Mouse (Mus musculus): ENCODE measurements around the gene Flrt1.
A peak's percentile ranks its signal among the peaks of the same experiment; 100 is the strongest.

The Flrt1 gene

DNA sequence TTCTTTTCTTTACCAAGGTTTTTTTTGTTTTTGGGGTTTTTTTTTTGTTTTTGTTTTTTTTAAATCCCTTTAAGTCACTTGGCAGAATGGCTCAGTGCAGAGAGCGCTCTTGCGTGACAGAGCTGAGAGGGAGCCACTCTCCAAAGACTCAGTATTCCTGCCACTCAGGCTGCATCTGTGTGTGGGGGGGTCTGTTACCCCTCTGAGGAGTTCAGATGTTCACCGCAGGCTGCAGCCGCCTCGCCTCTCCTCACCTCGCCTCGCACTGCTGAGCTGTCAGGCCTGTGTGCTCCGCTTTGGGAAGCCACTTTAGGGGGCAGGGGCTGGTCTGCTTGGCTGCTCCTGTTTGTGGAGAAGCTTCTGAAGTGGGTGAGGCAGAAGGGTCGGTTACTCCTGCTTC, at the start of gene Flrt1:
Gene Flrt1, minus strand, starts transcription at position 186 of the 400 bp plus-strand sequence.
- DNase-seq: no peak

DNA sequence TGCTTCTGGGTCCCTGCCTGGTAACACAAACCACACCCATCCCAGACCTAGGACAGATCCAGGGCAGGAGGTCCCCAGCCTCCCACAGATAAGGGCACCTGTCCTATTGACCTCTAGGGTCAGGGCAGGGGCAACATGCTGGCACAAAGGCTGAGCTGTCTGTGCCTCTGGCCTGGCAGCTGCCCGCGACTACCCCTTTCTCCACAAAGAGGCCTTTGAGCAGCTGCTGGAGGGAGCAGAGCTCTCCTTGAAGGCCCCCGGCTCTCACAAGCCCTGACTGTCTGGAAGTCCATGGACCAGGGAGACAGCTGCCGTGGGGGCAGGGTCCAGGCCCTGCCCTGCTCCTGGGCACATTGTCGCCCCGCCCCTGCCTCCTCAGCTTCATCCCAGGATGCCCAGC, 49.7 kb upstream of the Flrt1 start:
- DNase-seq: no peak

DNA sequence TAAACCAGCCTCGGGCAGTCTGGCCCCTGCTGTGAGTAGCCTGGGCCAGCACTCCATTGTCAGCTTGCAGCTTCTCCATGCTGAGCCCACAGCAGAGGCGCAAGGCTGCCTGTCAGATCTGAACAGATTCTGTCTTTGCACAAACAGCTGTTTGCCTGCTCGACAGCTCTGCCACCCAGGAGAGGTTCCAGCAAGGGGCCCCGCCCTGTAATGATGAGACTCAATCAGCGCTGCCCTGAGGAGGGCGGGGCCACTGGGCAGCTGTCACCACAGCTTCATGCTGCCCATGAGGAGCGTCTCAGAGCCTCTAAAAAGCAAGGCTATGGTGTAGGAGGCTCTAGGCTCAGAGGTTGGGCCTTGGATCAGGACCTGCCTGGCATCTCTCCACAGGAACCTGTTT, 47.7 kb upstream of the Flrt1 start:
- DNase-seq: no peak

DNA sequence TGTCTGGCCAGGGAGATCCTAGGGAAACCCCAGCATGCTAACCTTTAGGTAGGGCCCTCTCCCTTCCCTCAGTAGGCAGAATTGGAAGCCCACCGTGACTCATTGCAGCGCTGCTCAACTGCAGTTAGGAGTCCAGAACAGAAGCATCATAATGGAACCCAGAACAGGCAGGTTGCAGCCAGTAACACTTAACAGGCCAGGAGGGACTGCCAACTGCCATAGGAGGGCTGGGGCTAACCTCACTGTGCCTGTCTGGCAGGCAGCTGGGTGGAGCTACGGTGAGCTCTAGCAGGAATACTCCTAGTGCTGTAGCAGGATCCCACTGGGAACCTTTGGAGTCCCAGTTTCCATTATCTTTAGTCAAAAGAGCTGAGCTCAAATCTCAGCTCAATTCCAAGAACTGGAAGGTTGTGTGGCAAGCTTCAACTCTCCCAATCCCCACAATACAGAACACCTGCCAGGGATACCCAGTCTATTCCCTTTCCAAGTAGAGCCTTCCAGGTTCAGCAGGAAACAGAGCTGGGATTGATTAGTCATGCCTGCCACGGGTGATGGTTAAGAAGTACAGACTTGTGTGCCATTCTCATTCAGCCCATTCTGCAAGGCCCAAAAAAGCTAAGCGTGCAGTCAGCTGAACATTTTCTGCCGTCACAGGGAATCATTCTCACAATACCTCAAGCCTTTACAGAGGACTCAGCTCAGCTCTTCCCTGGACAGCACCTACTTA, 46.6 kb upstream of the Flrt1 start:
- DNase-seq: no peak

DNA sequence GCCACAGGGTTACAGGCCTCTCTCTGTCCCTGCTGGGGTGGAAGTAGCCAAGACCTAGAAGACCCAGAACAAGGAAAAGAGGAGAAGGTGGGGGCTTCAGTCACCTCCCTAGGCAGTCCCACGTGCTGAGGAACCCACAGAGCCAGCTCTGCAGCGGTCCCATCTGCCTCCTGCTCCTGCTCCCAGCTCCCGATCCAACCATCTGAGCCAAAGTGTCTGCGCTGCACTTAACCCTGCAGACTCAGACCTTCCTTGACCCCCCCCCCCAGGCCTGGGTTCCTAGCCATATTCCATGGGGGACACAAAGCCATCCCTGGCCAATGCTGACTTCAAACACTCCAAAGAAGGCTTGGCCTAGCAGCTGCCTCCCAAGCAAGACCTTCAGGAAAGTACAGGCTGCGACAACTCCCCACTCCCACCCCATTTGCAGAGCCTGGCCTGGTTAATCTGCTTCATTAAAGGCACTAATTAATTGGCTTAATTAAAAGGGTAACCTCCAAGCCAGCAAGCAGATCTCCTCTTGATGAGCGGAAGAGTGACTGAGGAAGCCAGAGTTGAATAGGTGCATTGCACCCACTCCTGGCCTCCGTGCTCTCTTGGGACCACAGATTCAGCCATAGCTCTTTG, 45.9 kb upstream of the Flrt1 start:
- DNase-seq: no peak

DNA sequence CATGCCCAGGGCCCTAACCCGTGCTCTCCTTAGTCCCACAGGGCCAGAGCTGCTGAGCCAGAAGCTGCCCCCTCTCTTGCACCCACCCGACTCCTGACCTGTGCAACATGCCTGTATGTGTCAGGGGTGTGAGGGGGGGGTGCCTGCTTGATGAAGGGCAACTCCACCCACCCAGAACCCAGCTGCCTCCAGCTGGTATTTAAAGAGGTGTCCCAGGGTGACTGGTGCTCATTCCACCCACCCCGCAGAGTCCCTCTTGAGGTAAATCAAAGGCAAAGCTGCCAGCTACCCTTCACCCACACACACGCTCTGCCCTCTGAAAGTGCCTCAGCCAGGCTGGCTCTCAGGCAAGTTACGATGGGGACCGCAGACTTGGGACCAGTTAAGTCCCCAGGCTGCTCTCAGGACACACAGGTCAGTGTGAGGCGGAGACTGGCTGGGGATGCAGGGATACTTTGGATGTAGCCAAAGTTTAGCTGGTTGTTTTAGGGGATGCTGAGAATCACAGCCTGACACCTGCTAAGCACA, 43.7 kb upstream of the Flrt1 start:
- DNase-seq: no peak

DNA sequence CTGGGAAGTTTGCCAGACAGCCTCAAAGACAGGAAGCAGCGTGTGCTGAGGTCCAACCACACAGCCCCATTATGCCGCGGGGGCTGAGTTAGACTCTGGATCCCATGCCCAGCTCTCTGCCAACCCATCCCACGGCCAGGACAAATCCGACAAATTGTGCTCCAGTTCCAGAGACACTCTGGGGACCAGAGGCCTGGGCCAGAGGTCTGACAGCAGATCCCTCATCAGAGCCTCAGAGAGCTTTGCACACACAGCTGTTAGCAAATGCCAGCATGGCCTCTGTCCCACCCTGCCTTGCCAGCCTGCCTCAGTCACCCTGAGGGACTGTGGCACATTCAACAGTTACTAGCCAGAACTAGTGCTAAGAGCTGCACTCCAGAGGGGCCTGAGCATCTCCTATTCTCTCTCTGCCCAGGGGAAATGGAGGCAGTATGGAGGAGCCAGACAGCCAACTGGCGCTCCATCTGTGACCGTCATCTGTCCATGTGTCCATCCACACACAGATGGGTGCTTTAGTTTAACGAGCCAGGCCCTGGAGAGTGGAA, 43.1 kb upstream of the Flrt1 start:
- DNase-seq: no peak

DNA sequence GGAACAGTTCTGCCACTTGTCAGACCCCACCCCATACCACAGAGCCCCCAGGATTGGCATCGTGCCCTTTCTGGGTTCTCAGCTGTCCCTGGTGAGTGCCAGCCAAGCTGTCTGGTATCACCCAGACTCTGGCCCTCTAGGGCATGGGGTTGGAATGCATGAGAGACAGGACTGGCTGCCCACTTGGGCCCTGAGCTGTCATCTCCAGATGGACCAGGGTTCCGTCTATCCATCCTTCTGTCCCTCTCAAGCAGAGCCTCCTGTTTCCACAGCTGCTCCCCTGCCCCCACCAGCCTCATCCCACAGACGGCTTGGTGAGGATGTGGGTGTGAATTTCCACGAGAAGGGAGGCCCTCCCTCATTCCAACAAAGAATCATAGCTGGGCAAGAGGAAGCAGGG, 42.6 kb upstream of the Flrt1 start:
- DNase-seq: no peak

DNA sequence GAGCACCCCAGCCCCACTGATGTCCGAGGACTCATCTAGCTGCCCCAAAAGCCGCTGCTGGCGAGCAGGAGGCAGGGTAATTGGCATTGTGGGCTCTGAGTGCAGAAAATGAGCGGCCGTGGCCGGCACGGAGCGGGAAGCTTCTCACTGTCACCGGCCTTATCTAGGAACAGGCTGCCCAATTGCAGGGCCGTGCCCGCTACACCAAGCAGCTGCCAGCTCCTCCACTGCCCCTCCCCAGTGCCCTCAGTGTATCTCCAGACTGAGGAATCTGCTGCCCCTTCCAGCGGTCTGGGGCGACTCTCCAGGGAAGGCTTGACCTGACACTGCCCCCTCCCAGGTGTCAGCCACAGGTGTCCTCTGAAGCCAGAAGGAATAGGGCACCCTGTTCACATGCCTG, 40.8 kb upstream of the Flrt1 start:
- DNase-seq: no peak

DNA sequence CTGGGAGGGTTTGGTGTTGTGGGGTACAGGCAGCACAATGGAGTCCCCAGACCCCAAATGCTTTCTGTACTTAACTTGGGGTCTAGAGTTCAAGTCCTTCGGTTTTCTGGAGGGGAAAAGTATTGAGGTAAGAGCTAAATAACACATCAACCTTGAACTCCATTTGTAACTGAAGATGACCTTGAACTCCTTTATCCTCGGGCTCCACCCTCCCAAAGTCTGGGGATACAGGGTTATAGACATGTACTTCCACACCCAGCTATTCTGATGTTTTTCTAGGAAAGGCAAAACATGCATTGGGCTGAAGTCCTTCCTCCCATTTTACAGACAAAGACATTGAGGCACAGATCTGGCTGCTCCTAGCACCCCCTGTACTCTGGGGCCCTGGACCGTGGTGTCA, 38.9 kb upstream of the Flrt1 start:
- DNase-seq: no peak

DNA sequence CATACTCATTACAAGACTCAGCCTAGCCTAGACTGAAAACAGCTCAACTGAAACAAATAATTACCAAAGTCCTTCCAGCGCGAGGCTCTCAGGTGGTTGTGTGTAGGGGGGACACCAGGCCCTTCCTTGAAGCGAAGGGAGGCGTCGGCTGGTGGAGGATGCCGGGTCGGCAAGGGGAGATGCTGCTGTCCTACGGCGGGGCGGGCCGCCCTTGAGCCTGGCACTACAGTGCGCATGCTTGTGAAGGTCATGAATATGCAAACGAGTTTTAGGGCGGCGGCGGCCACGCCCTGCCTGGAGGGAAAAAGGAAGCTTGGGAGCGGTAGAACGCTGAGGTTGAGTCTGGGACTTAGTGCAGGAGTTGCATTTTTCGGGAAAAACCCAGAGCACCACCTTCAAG, 38.3 kb upstream of the Flrt1 start:
- no peak for DNase-seq

DNA sequence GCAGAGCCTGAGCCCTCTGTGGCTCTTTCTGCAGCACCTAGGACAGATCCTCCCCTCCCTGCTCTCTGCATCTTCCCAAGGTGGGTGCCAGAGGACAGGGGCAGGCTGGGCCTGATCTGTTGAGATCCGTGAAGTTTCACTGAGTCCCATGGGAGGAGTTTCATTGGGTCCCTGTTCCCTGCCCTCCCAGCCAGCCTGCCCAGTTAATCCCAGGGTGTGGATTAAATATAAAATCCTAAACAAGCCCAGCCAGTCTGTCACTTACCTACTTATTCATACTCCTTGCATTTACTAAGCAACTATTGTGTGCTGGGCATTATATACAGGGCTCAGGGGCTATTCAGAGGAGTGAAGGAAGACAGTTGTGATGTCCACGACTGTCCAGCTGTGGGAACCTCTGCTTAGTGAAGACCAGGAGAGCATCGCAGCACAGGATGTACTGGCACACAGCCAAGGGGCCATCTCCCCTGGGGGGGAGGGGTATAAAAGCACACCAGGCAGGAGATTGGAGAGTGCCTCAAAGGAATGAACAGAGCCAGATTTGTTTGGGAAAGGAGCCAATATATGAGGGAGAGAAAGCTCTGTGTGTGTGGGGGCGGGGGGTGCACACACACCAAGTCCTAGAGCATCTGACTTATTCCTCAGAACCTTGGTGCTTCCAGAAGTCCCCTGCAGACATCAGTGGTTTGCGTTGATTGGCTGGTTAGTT, 36.8 kb upstream of the Flrt1 start:
- DNase-seq: no peak

DNA sequence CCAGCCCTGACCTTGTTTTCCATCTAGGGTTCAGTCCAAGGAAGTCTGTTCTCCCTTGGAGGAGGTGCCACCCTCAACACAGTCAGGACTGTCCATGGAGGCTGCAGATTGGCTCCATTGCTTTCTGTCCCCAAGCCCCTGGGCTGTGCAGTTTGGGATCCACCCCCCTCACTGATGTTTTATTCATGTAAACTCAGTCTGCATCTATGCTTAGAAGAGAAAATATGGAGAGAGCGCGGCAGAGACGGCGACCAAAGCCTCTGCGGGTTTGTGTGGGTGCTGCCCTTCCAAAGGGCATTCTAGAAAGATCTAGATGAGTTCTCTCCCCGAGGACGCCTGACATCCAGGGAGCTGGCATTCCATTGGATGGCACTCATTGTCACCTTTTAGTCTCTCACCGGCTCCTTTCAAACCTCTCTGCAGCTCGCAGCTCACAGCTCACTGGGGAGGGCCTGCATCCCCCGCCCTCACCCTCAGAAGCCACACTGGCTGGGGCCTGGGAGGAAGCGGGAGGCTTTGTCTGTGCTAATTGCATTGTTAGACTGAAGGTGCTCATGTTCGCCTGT, 35.4 kb upstream of the Flrt1 start:
- no peak for DNase-seq

DNA sequence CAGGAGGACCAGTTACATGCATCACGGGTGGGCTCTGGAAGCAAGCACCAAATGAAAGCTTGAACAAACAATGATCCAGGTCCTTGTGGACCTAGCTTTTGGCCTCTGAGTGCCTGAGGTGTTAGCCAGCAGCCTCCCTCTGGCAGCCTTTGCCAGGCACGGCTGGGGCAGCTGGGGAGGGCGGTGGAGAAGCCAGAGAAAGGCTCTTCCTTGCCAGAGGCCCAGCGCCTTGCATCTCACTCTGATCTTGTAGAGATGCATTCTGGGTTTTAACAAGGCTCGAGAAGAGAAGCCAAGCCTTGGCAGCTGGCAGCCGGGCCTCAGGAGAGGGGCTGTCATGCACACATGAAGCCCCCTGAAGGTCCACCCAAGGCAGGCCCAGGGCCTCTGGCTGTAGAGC, 34.8 kb upstream of the Flrt1 start:
- DNase-seq: no peak

DNA sequence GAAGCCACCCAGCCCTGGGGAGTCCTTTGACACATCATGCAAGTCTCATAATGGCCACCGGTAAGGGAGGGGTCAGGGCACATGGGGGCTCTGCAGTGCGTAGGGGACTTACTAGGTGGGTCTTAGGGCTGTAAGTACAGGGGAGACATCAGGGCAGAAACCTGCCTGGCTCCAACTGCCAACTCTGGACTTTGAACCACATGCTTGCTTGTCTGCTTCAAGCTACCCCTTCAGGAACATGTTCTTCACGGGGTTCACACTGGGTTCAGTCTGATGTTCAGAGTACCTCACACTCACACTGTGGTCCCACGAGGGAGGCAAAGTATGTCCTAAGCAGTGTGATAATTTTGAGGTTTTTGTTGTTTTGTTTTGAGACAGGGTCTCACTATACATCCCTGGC, 33.8 kb upstream of the Flrt1 start:
- no peak for DNase-seq

DNA sequence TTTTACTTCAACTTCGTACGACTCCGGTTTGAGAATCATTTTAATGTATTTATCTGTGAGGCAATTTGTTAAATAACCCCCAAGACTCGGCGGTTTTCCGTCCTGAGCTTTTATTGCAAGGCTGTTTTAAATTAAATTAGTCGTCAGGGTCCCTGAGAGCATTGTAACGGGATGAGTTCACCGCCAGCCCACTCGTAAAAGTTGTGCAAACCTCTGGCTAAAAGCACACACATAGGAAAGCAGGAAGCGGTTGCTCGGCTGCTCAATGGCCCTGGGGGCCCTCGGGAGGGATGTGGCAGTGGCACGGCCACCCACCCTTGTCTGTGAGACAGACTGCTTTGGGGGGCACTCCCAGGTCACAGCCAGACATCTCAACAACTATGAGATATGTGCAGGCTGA, 32.8 kb upstream of the Flrt1 start:
- no peak for DNase-seq

DNA sequence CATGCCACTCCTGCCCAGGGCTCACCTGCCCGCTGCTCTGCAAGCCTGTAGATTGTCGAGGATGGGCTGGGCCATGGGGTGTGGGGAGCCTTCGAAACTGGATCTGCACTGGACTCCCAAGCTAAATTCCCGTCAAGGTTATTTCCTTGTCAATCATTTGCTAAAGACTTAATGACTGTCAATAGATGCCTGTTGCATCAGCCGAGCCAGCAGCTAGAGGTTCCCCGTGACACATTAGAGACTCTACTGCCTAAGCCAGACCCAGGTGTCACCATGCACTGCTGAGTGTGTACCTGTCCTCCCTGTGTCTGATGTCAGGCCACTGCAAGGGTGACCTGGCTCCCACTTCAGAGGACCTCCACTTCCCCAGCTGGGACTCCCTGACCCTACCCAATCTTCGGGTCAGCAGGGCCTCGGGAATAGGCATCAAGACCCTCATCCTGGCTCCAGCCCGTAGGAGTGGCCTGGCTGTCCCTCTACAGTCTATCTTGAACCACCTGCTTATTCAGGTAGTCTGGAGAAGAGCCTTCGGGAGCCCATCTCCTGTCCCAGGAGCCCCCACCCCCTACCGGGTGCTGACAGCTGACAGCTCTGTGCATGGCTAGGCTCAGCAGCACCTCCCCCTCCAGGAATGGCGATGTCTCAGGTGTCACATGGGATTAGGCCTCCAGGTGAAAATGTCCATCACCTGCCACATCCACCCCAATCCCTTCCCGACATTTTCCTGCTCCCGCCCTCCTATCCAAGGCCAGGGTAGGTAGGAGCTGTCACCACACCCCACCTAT, 31.4 kb upstream of the Flrt1 start:
- no peak for DNase-seq

DNA sequence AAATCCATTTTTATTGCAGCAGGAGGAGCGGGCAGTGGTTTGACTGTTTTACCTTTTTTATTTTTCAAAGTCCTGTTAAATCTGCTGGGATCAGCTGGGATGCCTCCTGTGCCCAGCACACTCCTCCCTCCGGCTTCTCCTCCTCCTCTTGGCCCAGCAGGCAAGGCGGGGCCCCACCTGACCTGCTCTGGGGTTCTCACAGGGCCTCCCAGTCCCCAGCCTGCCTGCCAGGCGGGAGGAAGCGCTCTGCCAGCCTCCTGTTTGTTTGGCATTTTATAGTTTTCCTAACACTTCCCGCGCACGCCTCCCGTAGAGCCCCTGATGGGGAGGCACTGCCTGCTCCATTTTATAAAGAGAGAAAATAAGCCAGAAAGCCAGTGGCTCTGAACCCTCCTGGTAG, 30.5 kb upstream of the Flrt1 start:
- peak; percentile 67 for DNase-seq

DNA sequence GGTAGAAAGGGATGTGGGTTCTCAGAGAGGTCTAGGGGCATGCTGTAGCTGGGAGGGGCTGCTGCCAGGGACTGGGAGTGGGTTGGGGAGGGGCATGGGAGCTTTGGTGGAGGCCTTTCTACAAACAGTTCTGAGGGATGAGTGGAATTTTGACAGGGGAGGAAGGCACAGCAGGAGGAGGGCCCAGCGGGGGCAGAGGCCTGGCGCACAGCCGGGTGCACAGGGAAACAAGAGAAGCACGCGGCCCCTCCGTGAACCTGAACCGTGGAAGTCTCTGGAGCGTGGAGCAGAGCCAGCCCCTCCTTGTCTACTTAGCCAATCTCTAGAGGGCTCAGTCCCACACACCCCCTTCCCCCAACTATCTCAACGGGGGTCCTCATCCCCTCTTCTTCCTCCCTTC, 30.0 kb upstream of the Flrt1 start:
- DNase-seq: peak; percentile 48

DNA sequence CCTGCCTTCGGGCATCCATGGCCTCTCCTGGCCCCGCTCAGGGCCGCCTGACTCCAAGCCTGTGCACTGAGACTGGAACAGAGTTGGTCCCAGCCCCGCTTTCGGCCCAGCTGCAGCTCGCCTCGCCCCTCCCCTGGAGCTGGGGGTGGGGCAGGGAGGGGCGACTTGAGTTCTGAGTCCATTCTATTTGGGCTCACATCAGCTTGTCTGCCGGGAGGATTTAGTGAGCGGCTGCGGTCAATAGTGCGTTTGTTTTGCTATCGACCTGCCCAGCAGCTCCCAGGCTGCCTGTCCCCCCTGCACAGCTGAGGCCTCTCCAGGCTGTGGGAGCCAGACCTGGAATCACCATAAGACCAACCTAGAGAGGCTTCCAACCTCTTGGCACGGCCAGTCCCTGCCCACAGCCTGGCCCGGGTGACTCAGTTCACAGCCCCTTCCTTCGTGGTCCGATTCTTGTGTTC, 29.1 kb upstream of the Flrt1 start:
- no peak for DNase-seq

DNA sequence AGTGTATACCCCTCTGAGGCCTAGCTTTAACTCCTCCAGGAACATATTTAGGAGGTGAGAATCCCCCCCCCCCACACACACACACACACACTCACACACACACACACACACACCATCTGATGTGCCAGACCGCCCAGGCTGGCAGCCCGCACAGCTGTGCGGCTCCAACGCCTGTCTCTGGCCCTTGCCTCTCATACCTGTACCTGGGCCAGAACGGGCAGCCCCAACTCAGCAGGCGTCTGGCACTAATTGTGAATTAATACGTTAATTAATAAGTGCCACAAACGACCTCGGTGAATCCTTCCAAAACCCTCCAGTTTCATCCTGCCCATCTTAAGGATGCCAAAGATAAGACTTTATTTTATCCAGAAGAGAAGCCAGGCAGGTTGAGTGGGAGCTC, 27.9 kb upstream of the Flrt1 start:
- no peak for DNase-seq

DNA sequence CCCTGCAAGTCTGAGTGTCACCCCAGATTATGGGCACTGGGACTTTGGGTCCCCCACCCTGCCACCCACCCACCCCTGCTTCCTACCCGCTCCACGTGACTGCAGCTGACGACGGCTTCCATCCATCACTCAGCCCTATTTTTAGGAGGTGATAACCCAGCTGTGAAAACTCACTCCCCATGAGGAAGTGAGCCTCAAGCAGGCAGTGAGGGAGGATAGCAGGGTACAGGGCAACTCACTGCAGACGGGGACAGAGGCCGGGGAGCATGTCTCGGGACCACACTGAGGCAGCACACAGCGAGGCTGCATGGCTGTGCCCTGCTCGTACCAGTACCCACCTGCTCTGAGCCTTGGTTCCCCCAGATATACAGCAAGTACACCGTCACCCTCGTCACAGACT, 24.8 kb upstream of the Flrt1 start:
- no peak for DNase-seq

All from cerebellum, adult 8-10 months (tissue).